Mouse (Mus musculus) lung, adult 2 months (tissue): ENCODE data around the gene Fat3.

ENCODE experiments used
- CTCF ChIP-seq: fragments of 200-500 bp; IDR thresholded peaks from 2 replicates; pipeline ENCODE4 v1.5.1; 2011; ENCODE audit warnings: mild to moderate bottlenecking, low read length, control low read depth; ENCODE audit not compliant: insufficient read depth
- POLR2A ChIP-seq: fragments of 200-500 bp; IDR thresholded peaks from 2 replicates; pipeline ENCODE4 v1.6.1; 2011; ENCODE audit warnings: low read depth, mild to moderate bottlenecking, control low read depth, low read length, borderline replicate concordance; ENCODE audit errors: extremely low read depth

DNA sequence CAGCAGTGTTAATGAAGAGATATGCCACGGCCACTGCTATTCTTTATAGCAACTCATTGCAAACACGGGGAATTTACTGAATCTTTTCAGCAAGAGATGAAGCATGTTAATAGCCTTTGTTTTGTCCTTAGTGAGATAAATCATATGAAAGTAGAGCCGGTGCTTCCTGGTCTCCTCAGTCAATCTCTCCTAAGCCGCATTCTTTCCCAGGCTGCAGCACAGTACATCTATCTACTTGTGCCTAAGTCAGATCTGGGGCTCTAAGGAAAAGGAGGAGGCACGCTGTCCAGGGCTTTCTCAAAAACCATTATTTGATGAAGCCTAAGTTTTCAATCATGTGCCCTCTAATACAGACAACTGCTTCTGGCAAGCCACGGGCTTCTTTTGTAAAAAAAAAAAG is 361.8 kb downstream of the Fat3 start:
- TF ChIP-seq CTCF (no peak), POLR2A (no peak)
